Mouse (Mus musculus): Measurements from ENCODE around the gene Slc35e2.

DNA sequence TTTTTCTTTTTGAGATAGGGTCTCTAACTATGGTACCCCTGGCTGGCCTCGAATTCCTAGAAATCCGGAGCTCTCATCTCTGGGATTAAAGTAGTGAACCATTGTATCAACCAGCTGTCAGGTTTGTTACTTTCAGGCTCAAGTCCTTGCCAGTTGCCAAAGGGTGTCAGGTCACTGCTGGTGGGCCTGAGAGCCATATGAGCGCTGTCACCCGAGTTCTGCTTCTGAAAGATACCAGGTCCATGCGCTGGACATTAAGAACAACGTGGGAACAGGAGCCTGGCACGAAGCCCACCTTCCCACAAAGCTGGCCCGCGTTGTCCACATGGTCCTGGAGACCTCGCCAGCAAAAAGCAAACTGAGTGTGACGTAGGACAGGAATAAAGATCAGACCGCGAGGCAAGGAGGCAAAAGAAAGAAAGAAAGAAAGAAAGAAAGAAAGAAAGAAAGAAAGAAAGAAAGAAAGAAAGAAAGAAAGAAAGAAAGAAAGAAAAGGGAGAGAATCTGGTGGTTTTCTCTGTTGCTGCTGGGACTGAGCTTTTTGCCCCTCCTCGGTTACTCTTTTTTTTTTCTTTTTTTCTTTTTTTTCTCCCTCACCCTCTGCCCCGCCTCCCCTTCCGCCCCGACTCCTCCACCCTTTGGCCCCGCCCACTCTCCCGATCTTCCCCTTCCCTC is 38.4 kb upstream of the Slc35e2 start:
- TF ChIP-seq CTCF (IDR thresholded peaks at IDR 0.05; ENCODE audit: extremely low read depth, insufficient read depth, low read length), result no peak
- no peak for TF ChIP-seq POLR2A (IDR thresholded peaks at IDR 0.05; ENCODE audit: extremely low read depth, insufficient read depth, low read length)

Measured in cortical plate, adult 2 months (tissue).